In genomic region chr4:115062540-115062874, GRCm38 (mm10) we compare ENCODE assay signal across 8 mouse cellular contexts. TPM values are rescaled to one million over a fixed set of nuclear protein-coding genes. Genes with fewer than 3 reads are reported as not detected.
DNase-seq lines count a peak whose midpoint lies in the region; ATAC-seq and TF ChIP-seq lines count a peak whose summit lies in the region.

No protein-coding gene starts in this region.

- peak overlapping the region; percentile 54; the same call in 1 of the 2 replicates for H3K9ac ChIP-seq in kidney, embryonic 14.5 days (ENCODE audit: low read depth, low read length)
- peak overlapping the region; percentile 64 for H3K9ac ChIP-seq in embryonic facial prominence, embryonic 13.5 days
- no peak overlapping the region for H3K9ac ChIP-seq in intestine, postnatal 0 days (ENCODE audit: low read depth, low read length)

- no peak overlapping the region for H3K27ac ChIP-seq in kidney, embryonic 14.5 days (ENCODE audit: low read depth, low read length)
- H3K27ac ChIP-seq in embryonic facial prominence, embryonic 13.5 days: no peak overlapping the region
- H3K27ac ChIP-seq in intestine, postnatal 0 days (ENCODE audit: low read depth, low read length): no peak overlapping the region

- H3K36me3 ChIP-seq in kidney, embryonic 14.5 days (ENCODE audit: control insufficient read depth, insufficient read depth, low read length): no peaks in the 10 kb centered on the region
- no peaks in the 10 kb centered on the region for H3K36me3 ChIP-seq in embryonic facial prominence, embryonic 13.5 days
- no peaks in the 10 kb centered on the region for H3K36me3 ChIP-seq in intestine, postnatal 0 days (ENCODE audit: control insufficient read depth, insufficient read depth)

- no peaks in the 10 kb centered on the region for H3K9me3 ChIP-seq in kidney, embryonic 14.5 days (ENCODE audit: control insufficient read depth, low read length)
- no peaks in the 10 kb centered on the region for H3K9me3 ChIP-seq in embryonic facial prominence, embryonic 13.5 days
- H3K9me3 ChIP-seq in intestine, postnatal 0 days (ENCODE audit: control insufficient read depth): no peaks in the 10 kb centered on the region

- H3K27me3 ChIP-seq in kidney, embryonic 14.5 days (ENCODE audit: control insufficient read depth, insufficient read depth, low read length): peaks cover 88% of the 10 kb centered on the region
- H3K27me3 ChIP-seq in embryonic facial prominence, embryonic 13.5 days: peaks cover 97% of the 10 kb centered on the region
- H3K27me3 ChIP-seq in intestine, postnatal 0 days (replicated peaks; ENCODE audit: control insufficient read depth, insufficient read depth, low read length): peaks cover 91% of the 10 kb centered on the region

- TF ChIP-seq CTCF in intestine, postnatal 0 days (IDR thresholded peaks at IDR 0.05; ENCODE audit: low read depth): no peak

- no peak for ATAC-seq in kidney, embryonic 14.5 days (ENCODE audit: low FRiP score, low TSS enrichment)
- no peak for ATAC-seq in embryonic facial prominence, embryonic 13.5 days (ENCODE audit: insufficient number of reproducible peaks, insufficient read depth, low FRiP score, low TSS enrichment, low read depth)
- no peak for ATAC-seq in intestine, postnatal 0 days
- ATAC-seq in cerebellum, adult (ENCODE audit: insufficient number of reproducible peaks, low FRiP score, low TSS enrichment): no peak

- H3K4me1 ChIP-seq in kidney, embryonic 14.5 days (ENCODE audit: control insufficient read depth, insufficient read depth, low read length): peaks cover 9% of the 10 kb centered on the region; the same call in 1 of the 2 replicates
- H3K4me1 ChIP-seq in embryonic facial prominence, embryonic 13.5 days: peaks cover 10% of the 10 kb centered on the region
- 0 out of 2 replicates have a peak, but pooled peaks cover 2% of the 10 kb centered on the region for H3K4me1 ChIP-seq in intestine, postnatal 0 days (replicated peaks; ENCODE audit: control insufficient read depth, insufficient read depth, low read length)

- H3K4me3 ChIP-seq in kidney, embryonic 14.5 days (ENCODE audit: low read length): peak overlapping the region; percentile 56
- H3K4me3 ChIP-seq in embryonic facial prominence, embryonic 13.5 days: peak overlapping the region; percentile 57
- H3K4me3 ChIP-seq in intestine, postnatal 0 days (ENCODE audit: low read depth, low read length): peak overlapping the region; percentile 51

- no peak for DNase-seq in kidney, postnatal 10 days
- peak; percentile 41 for DNase-seq in neural tube, embryonic 10.5 days (ENCODE audit: extremely low spot score, low spot score)
- no peak for DNase-seq in adrenal gland, postnatal 14 days
- no peak for DNase-seq in left cerebral cortex, adult 8-10 months (ENCODE audit: low spot score in 2 of 2)

- peak overlapping the region; percentile 95 for H3K4me2 ChIP-seq in kidney, embryonic 14.5 days (replicated peaks; ENCODE audit: low read depth, low read length)
- H3K4me2 ChIP-seq in embryonic facial prominence, embryonic 13.5 days: peak overlapping the region; percentile 98
- H3K4me2 ChIP-seq in intestine, postnatal 0 days (replicated peaks; ENCODE audit: low read depth): peak overlapping the region; percentile 79

- 2% methylated on average over 9 of the region's 9 CpGs for WGBS in kidney, embryonic 14.5 days
- WGBS in embryonic facial prominence, embryonic 13.5 days: under 1% methylated on average over 9 of the region's 9 CpGs
- 2% methylated on average over 9 of the region's 9 CpGs for WGBS in intestine, postnatal 0 days

RNA-seq across cellular contexts. Expression of gene Tal1, which starts 6.3 kb away (rescaled TPM):
- polyA plus RNA-seq in kidney, embryonic 14.5 days (2014; fragmentation: Nextera tagmentation; extraction: Ambion mirVana): 1.7 and 2.0 TPM in 2 replicates
- polyA plus RNA-seq in embryonic facial prominence, embryonic 13.5 days (2015; fragmentation: Nextera tagmentation; extraction: Ambion mirVana): 1.4 and 1.7 TPM in 2 replicates
- polyA plus RNA-seq in intestine, postnatal 0 days (2015; fragmentation: Nextera tagmentation; extraction: Ambion mirVana): 0.22 and 0.27 TPM in 2 replicates
- 5.2 and 7.3 TPM in 2 replicates for total RNA-seq in adrenal gland, postnatal 14 days (2021)
- 1 to 10 TPM; 1.2 to 2.1 (median 1.9) TPM for total RNA-seq in left cerebral cortex, adult 8-10 months (2022)

RNA-seq across cellular contexts. Expression of gene Pdzk1ip1, which starts 26.0 kb away (rescaled TPM):
- polyA plus RNA-seq in kidney, embryonic 14.5 days (2014; fragmentation: Nextera tagmentation; extraction: Ambion mirVana): 87.9 and 90.5 TPM in 2 replicates
- polyA plus RNA-seq in embryonic facial prominence, embryonic 13.5 days (2015; fragmentation: Nextera tagmentation; extraction: Ambion mirVana): 8.7 and 12.3 TPM in 2 replicates
- polyA plus RNA-seq in intestine, postnatal 0 days (2015; fragmentation: Nextera tagmentation; extraction: Ambion mirVana): 358 and 402 TPM in 2 replicates
- total RNA-seq in adrenal gland, postnatal 14 days (2021): 0.53 and 2.4 TPM in 2 replicates
- total RNA-seq in left cerebral cortex, adult 8-10 months (2022): 1 to 10 TPM in 2 of 4 experiments, under 1 TPM in 1, not detected in 1; 0.63 to 1.2 (median 1.1) TPM
